Mouse (Mus musculus) megakaryocyte-erythroid progenitor cell, adult 5 weeks (primary cell): ENCODE measurements around the gene Olfr1408. TPM values are rescaled to one million over a fixed set of nuclear protein-coding genes. Genes with fewer than 3 reads are reported as not detected.

Experiments used
- polyA plus RNA-seq: library from polyadenylated mRNA; stranded (reverse); fragments of >175 nt; gene quantifications from 2 replicates; pipeline ENCODE4 v1.2.3, GENCODE M21; 2012

Olfr1408 gene
- polyA plus RNA-seq = not detected in 2 replicates

DNA sequence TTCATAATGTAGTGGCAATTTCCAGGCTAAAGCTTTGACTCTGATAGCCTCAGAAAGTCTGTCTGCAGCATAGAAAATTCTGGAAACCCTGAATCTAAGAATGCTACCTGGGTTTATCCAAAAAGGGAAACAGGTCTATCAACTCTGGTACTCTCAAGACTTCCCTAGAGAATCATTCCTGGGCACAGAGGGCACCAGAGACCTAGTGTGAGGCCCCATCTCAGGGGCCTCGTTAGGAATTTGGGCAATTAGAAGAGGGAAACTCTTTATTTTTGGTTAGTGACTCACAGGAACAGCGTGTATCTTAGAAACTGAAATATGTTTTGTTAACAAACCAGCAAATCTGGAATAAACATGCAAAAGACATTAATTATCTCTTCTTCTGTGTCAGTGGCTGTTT, at the start of gene Olfr1408:
Olfr1408 (minus strand) TSS at position 101 of the 400 bp plus-strand sequence.

Other genes with a start within 250 kb of the Olfr1408 start
- gene Apcs, start 242.3 kb downstream of the Olfr1408 start, polyA plus RNA-seq = not detected in 2 replicates
- gene Olfr16, start 187.0 kb downstream of the Olfr1408 start, polyA plus RNA-seq = not detected in 2 replicates
- gene Olfr1406, start 53.3 kb upstream of the Olfr1408 start, polyA plus RNA-seq = not detected in 2 replicates
- gene Olfr218, start 60.4 kb upstream of the Olfr1408 start, polyA plus RNA-seq = not detected in 2 replicates
- not detected in 2 replicates for gene Olfr1404, start 75.0 kb upstream of the Olfr1408 start, polyA plus RNA-seq
- 0.15 and 0.29 TPM in 2 replicates for gene Fcer1a, start 89.8 kb upstream of the Olfr1408 start, polyA plus RNA-seq
- not detected in 2 replicates for gene Olfr418, start 128.6 kb upstream of the Olfr1408 start, polyA plus RNA-seq
- not detected in 2 replicates for gene Mptx2, start 140.4 kb upstream of the Olfr1408 start, polyA plus RNA-seq
- not detected in 2 replicates for gene Ackr1, start 196.4 kb upstream of the Olfr1408 start, polyA plus RNA-seq
- gene Aim2, start 213.5 kb upstream of the Olfr1408 start, polyA plus RNA-seq = 3.0 and 4.7 TPM in 2 replicates
- gene Cadm3, start 230.3 kb upstream of the Olfr1408 start, polyA plus RNA-seq = 0.19 and 0.34 TPM in 2 replicates